Mouse (Mus musculus) MEL (cell line): ENCODE results near the gene Rps17.

ENCODE experiments used
- MXI1 ChIP-seq: IDR thresholded peaks from 2 replicates; pipeline ENCODE4 v1.6.1; 2011; ENCODE audit warnings: mild to moderate bottlenecking, low read depth, low read length, improper control_type of control experiment
- NRF1 ChIP-seq: IDR thresholded peaks from 2 replicates; pipeline ENCODE4 v1.6.1; 2014; ENCODE audit warnings: low read depth, mild to moderate bottlenecking, inconsistent platforms, low read length, improper control_type of control experiment, moderate library complexity; ENCODE audit not compliant: poor library complexity, insufficient read depth, severe bottlenecking
- USF1 ChIP-seq: IDR thresholded peaks from 2 replicates; pipeline ENCODE4 v1.6.1; 2014; ENCODE audit warnings: low read depth, mild to moderate bottlenecking, inconsistent platforms, low read length, improper control_type of control experiment, moderate library complexity

- TF ChIP-seq USF1 (no peak), NRF1 (no peak), MXI1 (no peak)
Measured at GRCm38 (mm10) chr7:81321776-81322175, 23.3 kb downstream of the Rps17 start.
